17 mouse cellular contexts compared by ENCODE assay signal in the genomic region with DNA sequence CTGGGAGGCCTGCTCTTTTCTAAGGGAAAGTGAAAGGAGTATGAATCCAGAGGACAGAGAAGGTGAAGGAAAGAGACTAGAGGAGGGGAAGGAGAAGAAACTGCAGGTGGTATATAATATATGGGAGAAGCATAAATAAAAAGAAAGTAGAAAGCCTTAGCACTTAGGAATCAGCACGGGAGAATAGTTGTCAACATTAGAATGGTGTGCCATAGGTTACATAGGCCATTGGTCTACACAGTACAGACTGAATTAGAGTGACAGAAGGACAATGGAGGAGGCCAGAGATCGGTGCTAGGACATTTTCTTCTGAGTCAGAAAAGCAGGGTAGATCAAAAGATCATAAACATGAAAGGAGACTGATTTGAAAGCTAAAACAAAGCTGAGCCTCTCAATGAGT.
"Had no signal": no experiment of that assay in that cellular context is flagged by ENCODE, and none has a peak within 500 bp of the region (broad histone marks: within the 10 kb centered on the region; RNA-seq: fewer than 3 reads in every experiment).

No protein-coding gene starts in this region.

- H3K27ac ChIP-seq: midbrain, embryonic 10.5 days; midbrain, embryonic 12.5 days; neural tube, embryonic 12.5 days had no signal

- H3K9ac ChIP-seq: lung, embryonic 14.5 days; midbrain, embryonic 12.5 days; neural tube, embryonic 12.5 days had no signal

- H3K4me1 ChIP-seq: midbrain, embryonic 10.5 days; midbrain, embryonic 12.5 days; neural tube, embryonic 12.5 days had no signal

- H3K4me3 ChIP-seq: midbrain, embryonic 10.5 days; midbrain, embryonic 12.5 days; neural tube, embryonic 12.5 days had no signal

- ATAC-seq: midbrain, embryonic 16.5 days had no signal

- H3K27me3 ChIP-seq: midbrain, embryonic 12.5 days; neural tube, embryonic 12.5 days had no signal

- DNase-seq: lung, adult 18-20 months; lung, embryonic 14.5 days; lung, postnatal 10 days; lung, postnatal 4 days; midbrain, embryonic 14.5 days; retina, postnatal 1 day; right cerebral cortex, adult 18-20 months; right cerebral cortex, postnatal 25 days; right cerebral cortex, postnatal 4 days; spleen, adult 18-20 months; thymus, adult 18-20 months; thymus, postnatal 14 days; thymus, postnatal 36 days had no signal

- H3K4me2 ChIP-seq: lung, embryonic 14.5 days; midbrain, embryonic 12.5 days; neural tube, embryonic 12.5 days had no signal

- H3K9me3 ChIP-seq: midbrain, embryonic 10.5 days; midbrain, embryonic 12.5 days; neural tube, embryonic 12.5 days had no signal

- H3K36me3 ChIP-seq: midbrain, embryonic 10.5 days; midbrain, embryonic 12.5 days; neural tube, embryonic 12.5 days had no signal
